In the genomic region with DNA sequence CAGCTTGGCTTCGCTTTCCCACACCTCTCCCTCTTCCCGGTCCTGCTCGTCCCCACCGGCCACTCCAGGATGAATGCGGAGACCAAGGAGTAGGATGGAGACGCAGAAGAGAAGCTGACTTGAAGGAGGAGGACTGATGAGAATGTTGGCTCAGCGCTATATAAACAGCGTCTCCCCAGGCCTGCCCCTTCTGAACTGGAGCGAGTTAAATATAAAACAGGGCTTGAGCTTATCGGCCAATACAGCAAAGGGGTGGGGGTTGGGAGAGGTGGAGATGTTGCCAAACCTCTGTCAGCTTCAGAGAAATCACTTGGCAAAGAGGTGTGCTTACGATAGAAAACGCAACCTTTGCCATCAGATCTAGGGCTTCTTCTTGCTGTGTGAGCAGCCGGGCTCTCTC, we compare ENCODE assay signal across 7 mouse cellular contexts. TPM values are rescaled to one million over a fixed set of nuclear protein-coding genes. Genes with fewer than 3 reads are reported as not detected.
DNase-seq lines count a peak whose midpoint lies in the region; ATAC-seq lines count a peak whose summit lies in the region.

Enpep (minus strand) TSS at position 135 of the 400 bp plus-strand sequence.

- peak within 1 kb of the TSS; percentile 42 for H3K4me3 ChIP-seq in kidney, embryonic 14.5 days (ENCODE audit: low read length)

- DNase-seq in urinary bladder, postnatal 14 days (ENCODE audit: low spot score): peak; percentile 43
- DNase-seq in urinary bladder, postnatal 25 days (ENCODE audit: low spot score): no peak
- no peak for DNase-seq in gonadal fat pad, adult 2 months (ENCODE audit: low read depth)
- peak; percentile 79 for DNase-seq in lung, postnatal 10 days
- DNase-seq in frontal cortex, postnatal 14 days (ENCODE audit: low spot score in 2 of 2): no peak
- DNase-seq in right cerebral cortex, postnatal 25 days: no peak

- H3K9ac ChIP-seq in kidney, embryonic 14.5 days (ENCODE audit: low read depth, low read length): peak within 1 kb of the TSS; percentile 38

- peak within 1 kb of the TSS; percentile 37; the same call in 1 of the 2 replicates for H3K27ac ChIP-seq in kidney, embryonic 14.5 days (ENCODE audit: low read depth, low read length)

- 17% methylated on average over 13 of the region's 13 CpGs for WGBS in kidney, embryonic 14.5 days

- peak within 1 kb of the TSS; percentile 49 for H3K4me2 ChIP-seq in kidney, embryonic 14.5 days (replicated peaks; ENCODE audit: low read depth, low read length)

- no peaks in the 10 kb centered on the region for H3K9me3 ChIP-seq in kidney, embryonic 14.5 days (ENCODE audit: control insufficient read depth, low read length)

- H3K27me3 ChIP-seq in kidney, embryonic 14.5 days (ENCODE audit: control insufficient read depth, insufficient read depth, low read length): no peaks in the 10 kb centered on the region; the same call in 1 of the 2 replicates

- H3K36me3 ChIP-seq in kidney, embryonic 14.5 days (ENCODE audit: control insufficient read depth, insufficient read depth, low read length): no peaks in the 10 kb centered on the region

- H3K4me1 ChIP-seq in kidney, embryonic 14.5 days (ENCODE audit: control insufficient read depth, insufficient read depth, low read length): peaks cover 13% of the 10 kb centered on the region

- ATAC-seq in kidney, embryonic 14.5 days (ENCODE audit: low FRiP score, low TSS enrichment): peak; percentile 78

RNA-seq across cellular contexts. Expression of gene Enpep, which starts in this region (rescaled TPM):
- polyA plus RNA-seq in gonadal fat pad, adult 2 months (2012; rRNA removed): 26.3 and 30.8 TPM in 2 replicates
- 45.1 and 66.4 TPM in 2 replicates for polyA plus RNA-seq in kidney, embryonic 14.5 days (2014; fragmentation: Nextera tagmentation; extraction: Ambion mirVana)

Comparison
In these comparisons a context has a peak if more than half of its experiments do, and no peak if none do; other contexts are left out.
1. DNase-seq: peak in urinary bladder, postnatal 14 days (single experiment) and lung, postnatal 10 days (single experiment); none in urinary bladder, postnatal 25 days (single experiment), gonadal fat pad, adult 2 months (single experiment), frontal cortex, postnatal 14 days (0 of 2) and right cerebral cortex, postnatal 25 days (single experiment).